Mouse (Mus musculus) bone marrow, adult 2 months (tissue): ENCODE data around the gene Hoxa9. TPM values are rescaled to one million over a fixed set of nuclear protein-coding genes. Genes with fewer than 3 reads are reported as not detected.

Experiments used
- H3K27ac ChIP-seq: fragments of 200-500 bp; 2 replicates; pipeline ENCODE4 v1.5.1; 2012; ENCODE audit warnings: low read depth, mild to moderate bottlenecking, control low read depth, inconsistent platforms, low read length; ENCODE audit not compliant: control insufficient read depth, poor library complexity, insufficient read depth
- H3K4me1 ChIP-seq: fragments of 200-500 bp; 2 replicates; pipeline ENCODE4 v1.6.1; 2011; ENCODE audit warnings: low read length; ENCODE audit not compliant: control insufficient read depth, insufficient read depth
- H3K4me3 ChIP-seq: fragments of 200-500 bp; replicated peaks from 2 replicates; pipeline ENCODE3; 2011; ENCODE audit warnings: mild to moderate bottlenecking, low read depth, low read length, control low read depth; ENCODE audit not compliant: control insufficient read depth
- CTCF ChIP-seq: fragments of 200-500 bp; IDR thresholded peaks from 2 replicates; pipeline ENCODE4 v1.5.1; 2011; ENCODE audit warnings: low read length, control low read depth; ENCODE audit not compliant: control insufficient read depth, insufficient read depth
- POLR2A ChIP-seq: fragments of 200-500 bp; IDR thresholded peaks from 2 replicates; pipeline ENCODE4 v1.6.1; 2011; ENCODE audit warnings: low read depth, mild to moderate bottlenecking, control low read depth, low read length, borderline replicate concordance; ENCODE audit not compliant: control insufficient read depth
- WGBS: fragments of 180-500 bp; shearing (Covaris S2); methylation state at CpG from one replicate; pipeline ENCODE4 v1.1.7; 2018; 5-methylcytosine and 5-hydroxymethylcytosine counted together
- polyA plus RNA-seq: library from polyadenylated mRNA; stranded (reverse); fragments of >200 nt; gene quantifications from 2 replicates; pipeline ENCODE4 v1.2.4, GENCODE M21; 2011; ENCODE audit warnings: low replicate concordance; ENCODE audit not compliant: missing spikeins, insufficient read depth, insufficient read length

Hoxa9 gene
- polyA plus RNA-seq, 1 experiment = 3.8 TPM

GRCm38 (mm10) chr6:52204050-52204752 is 26.7 kb downstream of the Hoxa9 start, which contains the start of gene Hoxa5:
Hoxa5 (minus strand) TSS chr6:52204587.
- H3K4me1 ChIP-seq = no peaks in the 10 kb centered on the region
- TF ChIP-seq POLR2A (no peak), CTCF (no peak)
- no peak within 1 kb of the TSS for H3K27ac ChIP-seq
- no peak within 1 kb of the TSS for H3K4me3 ChIP-seq
- 74% methylated on average over 65 of the region's 65 CpGs for WGBS

GRCm38 (mm10) chr6:52203371-52204049 is 27.4 kb downstream of the Hoxa9 start:
- H3K4me1 ChIP-seq = no peaks in the 10 kb centered on the region
- no peak overlapping the region for H3K4me3 ChIP-seq
- TF ChIP-seq CTCF = no peak
- TF ChIP-seq POLR2A = no peak
- 82% methylated on average over 46 of the region's 46 CpGs for WGBS
- no peak overlapping the region for H3K27ac ChIP-seq

- TF ChIP-seq CTCF (no peak), POLR2A (no peak)
- 91% methylated on average over 10 of the region's 10 CpGs for WGBS
- no peak overlapping the region for H3K4me3 ChIP-seq
Measured at GRCm38 (mm10) chr6:52203121-52203370, 27.8 kb downstream of the Hoxa9 start.

GRCm38 (mm10) chr6:52202362-52203120 is 28.3 kb downstream of the Hoxa9 start:
- no peak for TF ChIP-seq CTCF
- TF ChIP-seq POLR2A = no peak
- no peak overlapping the region for H3K4me3 ChIP-seq
- 89% methylated on average over 22 of the region's 22 CpGs for WGBS
- H3K27ac ChIP-seq = no peak overlapping the region
- no peaks in the 10 kb centered on the region for H3K4me1 ChIP-seq

More at GRCm38 (mm10) chr6:52203121-52203370, 27.8 kb downstream of the Hoxa9 start:
- H3K4me1 ChIP-seq = no peaks in the 10 kb centered on the region
- no peak overlapping the region for H3K27ac ChIP-seq

- 94% methylated on average over 1 of the region's 1 CpGs for WGBS
- no peak overlapping the region for H3K27ac ChIP-seq
- no peak for TF ChIP-seq CTCF
Measured at GRCm38 (mm10) chr6:52201269-52201668, 29.6 kb downstream of the Hoxa9 start.

GRCm38 (mm10) chr6:52200751-52201250 is 30.1 kb downstream of the Hoxa9 start:
- TF ChIP-seq POLR2A (no peak), CTCF (no peak)
- WGBS = 88% methylated on average over 10 of the region's 10 CpGs
- Histone ChIP-seq H3K27ac (no peak overlapping the region), H3K4me1 (no peaks in the 10 kb centered on the region), H3K4me3 (no peak overlapping the region)

More at GRCm38 (mm10) chr6:52201269-52201668, 29.6 kb downstream of the Hoxa9 start:
- Histone ChIP-seq H3K4me3 (no peak overlapping the region), H3K4me1 (no peaks in the 10 kb centered on the region)

- no peak for TF ChIP-seq CTCF
- TF ChIP-seq POLR2A = no peak
- Histone ChIP-seq H3K27ac (no peak overlapping the region), H3K4me3 (no peak overlapping the region), H3K4me1 (no peaks in the 10 kb centered on the region)
- WGBS = 91% methylated on average over 30 of the region's 30 CpGs
Measured at GRCm38 (mm10) chr6:52200073-52200750, 30.7 kb downstream of the Hoxa9 start.

GRCm38 (mm10) chr6:52197271-52197670 is 33.6 kb downstream of the Hoxa9 start:
- 86% methylated on average over 10 of the region's 10 CpGs for WGBS

More at GRCm38 (mm10) chr6:52197271-52197670, 33.6 kb downstream of the Hoxa9 start:
- H3K4me1 ChIP-seq = no peaks in the 10 kb centered on the region
- H3K4me3 ChIP-seq = no peak overlapping the region
- H3K27ac ChIP-seq = no peak overlapping the region
- TF ChIP-seq POLR2A (no peak), CTCF (no peak)
